Mouse (Mus musculus): ENCODE measurements around the gene Kif5a. TPM values are rescaled to one million over a fixed set of nuclear protein-coding genes. Genes with fewer than 3 reads are reported as not detected.
A peak's percentile ranks its signal among the peaks of the same experiment; 100 is the strongest.

Kif5a gene
- polyA plus RNA-seq, 1 experiment from 2014 or later = 0.08 TPM

GRCm38 (mm10) chr10:127176228-127176627 is 86.9 kb downstream of the Kif5a start:
- Histone ChIP-seq H3K36me3 (no peaks in the 10 kb centered on the region; the same call in 1 of the 2 replicates), H3K4me3 (no peak overlapping the region)

More at GRCm38 (mm10) chr10:127176228-127176627, 86.9 kb downstream of the Kif5a start:
- peaks cover 79% of the 10 kb centered on the region for H3K27me3 ChIP-seq (replicated peaks)
- H3K9me3 ChIP-seq (replicated peaks) = no peaks in the 10 kb centered on the region
- H3K4me1 ChIP-seq = peaks cover 46% of the 10 kb centered on the region
- no peak for ATAC-seq
- H3K27ac ChIP-seq = no peak overlapping the region
- H3K4me2 ChIP-seq = peak overlapping the region; percentile 72; the same call in 1 of the 2 replicates
- WGBS (ENCODE audit: insufficient replicate concordance) = 35% methylated on average over 3 of the region's 3 CpGs
- no peak overlapping the region for H3K9ac ChIP-seq

Other genes starting within 250 kb of the Kif5a start
- 72.3 and 75.5 TPM in 2 replicates for gene Tsfm, start 232.5 kb downstream of the Kif5a start, polyA plus RNA-seq (2016; fragmentation: Nextera tagmentation; extraction: Ambion mirVana)
- gene Mettl1, start 221.9 kb downstream of the Kif5a start, polyA plus RNA-seq (2016; fragmentation: Nextera tagmentation; extraction: Ambion mirVana) = 33.6 and 35.6 TPM in 2 replicates
- 0.13 and 0.29 TPM in 2 replicates for gene Eef1akmt3, start 221.8 kb downstream of the Kif5a start, polyA plus RNA-seq (2016; fragmentation: Nextera tagmentation; extraction: Ambion mirVana)
- gene Cyp27b1, start 215.1 kb downstream of the Kif5a start, polyA plus RNA-seq (2016; fragmentation: Nextera tagmentation; extraction: Ambion mirVana) = 0.05 and 0.10 TPM in 2 replicates
- 0.06 and 0.20 TPM in 2 replicates for gene March9, start 203.2 kb downstream of the Kif5a start, polyA plus RNA-seq (2016; fragmentation: Nextera tagmentation; extraction: Ambion mirVana)
- 766 and 777 TPM in 2 replicates for gene Cdk4, start 199.8 kb downstream of the Kif5a start, polyA plus RNA-seq (2016; fragmentation: Nextera tagmentation; extraction: Ambion mirVana)
- 75.2 and 81.9 TPM in 2 replicates for gene Tspan31, start 193.1 kb downstream of the Kif5a start, polyA plus RNA-seq (2016; fragmentation: Nextera tagmentation; extraction: Ambion mirVana)
- 0.92 and 1.6 TPM in 2 replicates for gene Agap2, start 188.1 kb downstream of the Kif5a start, polyA plus RNA-seq (2016; fragmentation: Nextera tagmentation; extraction: Ambion mirVana)
- gene Os9, start 142.2 kb downstream of the Kif5a start, polyA plus RNA-seq (2016; fragmentation: Nextera tagmentation; extraction: Ambion mirVana) = 49.5 and 51.4 TPM in 2 replicates
- 12.6 TPM in 2 replicates for gene B4galnt1, start 98.1 kb downstream of the Kif5a start, polyA plus RNA-seq (2016; fragmentation: Nextera tagmentation; extraction: Ambion mirVana)
- 3.0 and 3.6 TPM in 2 replicates for gene Slc26a10, start 82.7 kb downstream of the Kif5a start, polyA plus RNA-seq (2016; fragmentation: Nextera tagmentation; extraction: Ambion mirVana)
- gene Arhgef25, start 73.3 kb downstream of the Kif5a start, polyA plus RNA-seq (2016; fragmentation: Nextera tagmentation; extraction: Ambion mirVana) = 14.3 and 17.4 TPM in 2 replicates
- 33.2 and 36.9 TPM in 2 replicates for gene Dtx3, start 67.6 kb downstream of the Kif5a start, polyA plus RNA-seq (2016; fragmentation: Nextera tagmentation; extraction: Ambion mirVana)
- gene Pip4k2c, start 51.8 kb downstream of the Kif5a start, polyA plus RNA-seq (2016; fragmentation: Nextera tagmentation; extraction: Ambion mirVana) = 44.7 and 50.0 TPM in 2 replicates
- 95.5 and 96.1 TPM in 2 replicates for gene Dctn2, start 3.0 kb upstream of the Kif5a start, polyA plus RNA-seq (2016; fragmentation: Nextera tagmentation; extraction: Ambion mirVana)
- gene Mbd6, start 25.7 kb upstream of the Kif5a start, polyA plus RNA-seq (2016; fragmentation: Nextera tagmentation; extraction: Ambion mirVana) = 8.5 and 9.8 TPM in 2 replicates
- 192 and 193 TPM in 2 replicates for gene Mars, start 48.4 kb upstream of the Kif5a start, polyA plus RNA-seq (2016; fragmentation: Nextera tagmentation; extraction: Ambion mirVana)
- gene Arhgap9, start 58.6 kb upstream of the Kif5a start, polyA plus RNA-seq (2016; fragmentation: Nextera tagmentation; extraction: Ambion mirVana) = 15.9 and 16.9 TPM in 2 replicates
- gene Gli1, start 78.6 kb upstream of the Kif5a start, polyA plus RNA-seq (2016; fragmentation: Nextera tagmentation; extraction: Ambion mirVana) = 0.94 and 1.1 TPM in 2 replicates
- 0.10 and 0.16 TPM in 2 replicates for gene Inhbe, start 91.1 kb upstream of the Kif5a start, polyA plus RNA-seq (2016; fragmentation: Nextera tagmentation; extraction: Ambion mirVana)
- gene Inhbc, start 107.1 kb upstream of the Kif5a start, polyA plus RNA-seq (2016; fragmentation: Nextera tagmentation; extraction: Ambion mirVana) = 1.1 and 1.5 TPM in 2 replicates
- gene R3hdm2, start 117.0 kb upstream of the Kif5a start, polyA plus RNA-seq (2016; fragmentation: Nextera tagmentation; extraction: Ambion mirVana) = 16.7 and 19.0 TPM in 2 replicates
- 0.24 and 0.45 TPM in 2 replicates for gene Stac3, start 238.3 kb upstream of the Kif5a start, polyA plus RNA-seq (2016; fragmentation: Nextera tagmentation; extraction: Ambion mirVana)